Mouse (Mus musculus): ENCODE measurements around the gene Fblim1. TPM values are rescaled to one million over a fixed set of nuclear protein-coding genes. Genes with fewer than 3 reads are reported as not detected.

Gene Fblim1
- 41.0 and 43.3 TPM in 2 replicates for polyA plus RNA-seq (2015; fragmentation: Nextera tagmentation; extraction: Ambion mirVana)

- Histone ChIP-seq H3K36me3 (no peaks in the 10 kb centered on the region), H3K9me3 (no peaks in the 10 kb centered on the region), H3K27me3 (peaks cover 8% of the 10 kb centered on the region; the same call in 1 of the 2 replicates), H3K27ac (no peak within 1 kb of the TSS), H3K4me2 (no peak within 1 kb of the TSS), H3K9ac (no peak within 1 kb of the TSS), H3K4me3 (no peak within 1 kb of the TSS), H3K4me1 (replicated peaks) (peaks cover 5% of the 10 kb centered on the region; the same call in 1 of the 2 replicates)
- 89% methylated on average over 11 of the region's 11 CpGs for WGBS
- no peak for ATAC-seq (ENCODE audit: low FRiP score)
These were observed at the start of gene Fblim1 for GRCm38 (mm10) chr4:141605861-141606260. Gene Fblim1 (minus strand): TSS chr4:141606096.

DNA sequence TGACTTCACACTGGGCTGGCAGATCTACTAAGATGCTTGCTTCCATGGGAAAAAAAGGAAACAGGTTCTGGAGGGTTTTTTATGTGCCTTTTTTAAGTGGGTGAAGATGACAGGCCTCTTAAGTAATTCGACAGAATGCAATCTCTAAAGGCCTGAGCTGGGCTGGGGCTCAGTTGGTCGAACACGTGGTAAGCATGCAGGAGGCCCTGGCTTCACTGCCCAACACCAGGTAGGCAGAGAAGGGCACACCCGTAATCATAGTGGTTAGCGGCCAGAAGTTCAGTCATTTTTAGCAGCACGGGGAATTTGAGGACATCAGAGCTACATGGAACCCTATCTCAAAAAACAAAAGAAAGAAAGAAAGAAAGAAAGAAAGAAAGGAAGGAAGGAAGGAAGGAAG, 48.6 kb upstream of the Fblim1 start:
- Histone ChIP-seq H3K9ac (peak overlapping the region; percentile 24; the same call in 1 of the 2 replicates), H3K9me3 (no peaks in the 10 kb centered on the region), H3K4me1 (replicated peaks) (peaks cover 45% of the 10 kb centered on the region), H3K4me2 (no peak overlapping the region), H3K36me3 (peaks cover 25% of the 10 kb centered on the region), H3K27me3 (no peaks in the 10 kb centered on the region), H3K4me3 (no peak overlapping the region), H3K27ac (peak overlapping the region; percentile 66)
- no peak for ATAC-seq (ENCODE audit: low FRiP score)
- 92% methylated on average over 6 of the region's 6 CpGs for WGBS

DNA sequence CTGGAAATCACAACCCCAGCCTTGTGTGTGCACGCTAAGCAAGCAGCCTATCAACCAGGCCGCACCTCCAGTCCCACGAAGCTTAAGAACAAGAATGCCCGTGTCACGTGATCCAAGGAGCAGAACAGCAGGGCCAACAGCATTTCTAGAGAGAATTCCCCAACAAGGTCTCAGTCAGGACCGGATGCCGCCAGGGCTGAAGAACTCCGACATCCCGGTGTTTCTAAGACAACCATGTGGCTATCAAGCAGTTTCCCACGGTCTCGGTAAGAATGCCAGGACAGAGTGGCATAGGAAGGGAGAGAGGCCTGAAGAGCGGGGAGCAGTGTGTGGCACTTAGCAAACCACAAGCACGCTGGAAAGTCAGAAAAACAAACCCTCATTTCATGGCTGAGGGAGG, 47.9 kb upstream of the Fblim1 start:
- H3K4me3 ChIP-seq, result no peak overlapping the region
- ATAC-seq (ENCODE audit: low FRiP score), result no peak
- peak overlapping the region; percentile 24; the same call in 1 of the 2 replicates for H3K9ac ChIP-seq
- H3K27ac ChIP-seq, result peak overlapping the region; percentile 66
- no peaks in the 10 kb centered on the region for H3K27me3 ChIP-seq
- 88% methylated on average over 13 of the region's 13 CpGs for WGBS
- H3K36me3 ChIP-seq, result peaks cover 26% of the 10 kb centered on the region
- H3K4me2 ChIP-seq, result no peak overlapping the region
- H3K4me1 ChIP-seq (replicated peaks), result peaks cover 52% of the 10 kb centered on the region
- H3K9me3 ChIP-seq, result no peaks in the 10 kb centered on the region

GRCm38 (mm10) chr4:141653044-141653443, 47.1 kb upstream of the Fblim1 start:
- 95% methylated on average over 8 of the region's 8 CpGs for WGBS
- ATAC-seq (ENCODE audit: low FRiP score), result no peak
- H3K9me3 ChIP-seq, result no peaks in the 10 kb centered on the region
- no peak overlapping the region for H3K27ac ChIP-seq
- no peak overlapping the region for H3K9ac ChIP-seq
- no peak overlapping the region for H3K4me3 ChIP-seq
- no peak overlapping the region for H3K4me2 ChIP-seq
- peaks cover 29% of the 10 kb centered on the region for H3K36me3 ChIP-seq
- H3K27me3 ChIP-seq, result no peaks in the 10 kb centered on the region
- peaks cover 55% of the 10 kb centered on the region for H3K4me1 ChIP-seq (replicated peaks)

DNA sequence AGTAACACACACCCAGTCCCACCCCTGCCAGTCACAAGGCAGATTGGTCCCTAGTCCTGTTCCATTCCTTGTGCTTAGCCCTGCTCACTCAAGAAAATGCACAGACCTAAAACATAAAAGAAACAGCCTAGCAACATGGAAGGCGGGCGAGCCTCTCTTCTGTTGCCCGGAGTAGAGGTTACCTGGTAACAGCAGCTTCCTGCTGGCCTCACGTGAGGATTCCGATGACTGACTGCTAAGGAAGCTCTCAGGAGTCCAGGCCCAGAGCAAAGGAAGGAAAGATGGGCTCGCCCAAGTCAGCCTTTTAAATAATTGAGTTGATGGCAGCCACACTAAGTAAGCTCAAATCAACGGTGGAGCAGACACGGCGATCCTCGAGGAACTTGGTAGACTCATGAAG, 46.0 kb upstream of the Fblim1 start:
- Histone ChIP-seq H3K4me1 (replicated peaks) (peaks cover 49% of the 10 kb centered on the region), H3K9ac (no peak overlapping the region; the same call in 1 of the 2 replicates), H3K4me3 (no peak overlapping the region), H3K4me2 (no peak overlapping the region), H3K27ac (peak overlapping the region; percentile 15; the same call in 1 of the 2 replicates), H3K36me3 (peaks cover 32% of the 10 kb centered on the region), H3K27me3 (no peaks in the 10 kb centered on the region), H3K9me3 (no peaks in the 10 kb centered on the region)
- 83% methylated on average over 10 of the region's 10 CpGs for WGBS
- no peak for ATAC-seq (ENCODE audit: low FRiP score)

GRCm38 (mm10) chr4:141651286-141651685, 45.4 kb upstream of the Fblim1 start:
- no peak overlapping the region; the same call in 1 of the 2 replicates for H3K27ac ChIP-seq
- ATAC-seq (ENCODE audit: low FRiP score), result no peak
- H3K4me3 ChIP-seq, result no peak overlapping the region
- 86% methylated on average over 6 of the region's 6 CpGs for WGBS
- H3K36me3 ChIP-seq, result peaks cover 32% of the 10 kb centered on the region
- no peaks in the 10 kb centered on the region for H3K9me3 ChIP-seq
- H3K4me2 ChIP-seq, result no peak overlapping the region
- peaks cover 47% of the 10 kb centered on the region for H3K4me1 ChIP-seq (replicated peaks)
- no peaks in the 10 kb centered on the region for H3K27me3 ChIP-seq
- no peak overlapping the region for H3K9ac ChIP-seq

DNA sequence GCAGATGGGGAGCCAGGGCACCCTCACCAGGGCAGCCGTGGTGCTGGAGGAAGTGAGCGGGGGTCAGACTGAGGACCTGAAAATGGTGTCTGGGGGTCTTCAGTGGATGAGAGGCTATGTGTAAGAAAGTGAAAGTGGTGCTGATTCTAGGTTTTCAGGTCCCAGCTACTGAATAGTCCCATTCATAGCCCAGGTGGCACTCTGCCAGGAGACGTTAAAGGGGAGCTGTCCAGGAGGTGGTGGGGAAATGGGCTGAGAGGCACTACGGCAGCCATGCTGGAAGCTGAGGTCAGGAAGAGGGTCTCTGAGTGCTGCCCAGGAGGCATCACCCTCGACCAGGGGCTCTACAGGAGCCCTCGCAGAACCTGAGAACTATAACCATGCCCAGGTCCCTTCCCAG, 43.3 kb upstream of the Fblim1 start:
- Histone ChIP-seq H3K27ac (peak overlapping the region; percentile 70), H3K27me3 (no peaks in the 10 kb centered on the region), H3K4me2 (0 out of 2 replicates have a peak overlapping the region, but pooled peaks have one; percentile 19), H3K9ac (no peak overlapping the region), H3K9me3 (no peaks in the 10 kb centered on the region), H3K4me1 (replicated peaks) (peaks cover 40% of the 10 kb centered on the region), H3K4me3 (no peak overlapping the region), H3K36me3 (peaks cover 32% of the 10 kb centered on the region)
- WGBS, result 62% methylated on average over 6 of the region's 6 CpGs
- ATAC-seq (ENCODE audit: low FRiP score), result no peak

GRCm38 (mm10) chr4:141648262-141648661, 42.4 kb upstream of the Fblim1 start:
- H3K36me3 ChIP-seq, result peaks cover 24% of the 10 kb centered on the region
- H3K27me3 ChIP-seq, result no peaks in the 10 kb centered on the region
- H3K9me3 ChIP-seq, result no peaks in the 10 kb centered on the region
- no peak overlapping the region for H3K9ac ChIP-seq
- WGBS, result 95% methylated on average over 5 of the region's 5 CpGs
- no peak for ATAC-seq (ENCODE audit: low FRiP score)
- no peak overlapping the region for H3K4me3 ChIP-seq
- peaks cover 41% of the 10 kb centered on the region for H3K4me1 ChIP-seq (replicated peaks)
- no peak overlapping the region for H3K27ac ChIP-seq
- H3K4me2 ChIP-seq, result no peak overlapping the region

- Histone ChIP-seq H3K9ac (no peak overlapping the region), H3K36me3 (peaks cover 25% of the 10 kb centered on the region), H3K4me1 (replicated peaks) (peaks cover 42% of the 10 kb centered on the region), H3K27me3 (no peaks in the 10 kb centered on the region), H3K4me3 (no peak overlapping the region), H3K27ac (no peak overlapping the region), H3K9me3 (no peaks in the 10 kb centered on the region), H3K4me2 (no peak overlapping the region)
- 88% methylated on average over 3 of the region's 3 CpGs for WGBS
- ATAC-seq (ENCODE audit: low FRiP score), result no peak
These were observed 41.3 kb upstream of the Fblim1 start for GRCm38 (mm10) chr4:141647187-141647586.

DNA sequence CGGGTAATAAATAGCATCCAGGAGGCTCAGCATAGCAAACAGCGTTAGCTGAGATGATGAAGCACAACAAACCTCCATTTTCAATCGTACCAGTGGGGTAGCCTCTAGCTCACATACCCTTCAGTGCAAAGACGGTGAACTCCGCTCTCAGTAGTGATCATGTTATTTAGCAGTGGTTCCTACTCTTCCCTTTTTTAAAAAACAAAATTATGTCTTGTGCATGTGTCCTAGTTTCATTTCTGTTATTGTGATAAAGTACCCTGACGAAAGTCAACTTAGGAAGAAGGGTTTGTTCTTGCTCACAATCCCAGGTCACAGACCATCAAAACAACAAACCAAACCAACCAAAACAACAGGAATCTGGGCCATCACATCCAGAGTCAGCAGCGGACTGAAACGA, 40.1 kb upstream of the Fblim1 start:
- Histone ChIP-seq H3K9me3 (no peaks in the 10 kb centered on the region), H3K36me3 (peaks cover 31% of the 10 kb centered on the region), H3K4me2 (no peak overlapping the region), H3K27me3 (no peaks in the 10 kb centered on the region), H3K4me3 (no peak overlapping the region), H3K4me1 (replicated peaks) (peaks cover 32% of the 10 kb centered on the region), H3K9ac (no peak overlapping the region), H3K27ac (no peak overlapping the region)
- 95% methylated on average over 8 of the region's 8 CpGs for WGBS
- no peak for ATAC-seq (ENCODE audit: low FRiP score)

- ATAC-seq (ENCODE audit: low FRiP score), result peak; percentile 67; the same call in 1 of the 2 replicates
- no peak overlapping the region for H3K9ac ChIP-seq
- 0 out of 2 replicates have a peak overlapping the region, but pooled peaks have one; percentile 15 for H3K4me2 ChIP-seq
- H3K36me3 ChIP-seq, result peaks cover 51% of the 10 kb centered on the region
- H3K4me1 ChIP-seq (replicated peaks), result peaks cover 18% of the 10 kb centered on the region
- H3K27me3 ChIP-seq, result no peaks in the 10 kb centered on the region
- no peaks in the 10 kb centered on the region for H3K9me3 ChIP-seq
- peak overlapping the region; percentile 86 for H3K27ac ChIP-seq
- H3K4me3 ChIP-seq, result no peak overlapping the region
- 32% methylated on average over 7 of the region's 7 CpGs for WGBS
These were observed 37.4 kb upstream of the Fblim1 start for GRCm38 (mm10) chr4:141643118-141643855.

DNA sequence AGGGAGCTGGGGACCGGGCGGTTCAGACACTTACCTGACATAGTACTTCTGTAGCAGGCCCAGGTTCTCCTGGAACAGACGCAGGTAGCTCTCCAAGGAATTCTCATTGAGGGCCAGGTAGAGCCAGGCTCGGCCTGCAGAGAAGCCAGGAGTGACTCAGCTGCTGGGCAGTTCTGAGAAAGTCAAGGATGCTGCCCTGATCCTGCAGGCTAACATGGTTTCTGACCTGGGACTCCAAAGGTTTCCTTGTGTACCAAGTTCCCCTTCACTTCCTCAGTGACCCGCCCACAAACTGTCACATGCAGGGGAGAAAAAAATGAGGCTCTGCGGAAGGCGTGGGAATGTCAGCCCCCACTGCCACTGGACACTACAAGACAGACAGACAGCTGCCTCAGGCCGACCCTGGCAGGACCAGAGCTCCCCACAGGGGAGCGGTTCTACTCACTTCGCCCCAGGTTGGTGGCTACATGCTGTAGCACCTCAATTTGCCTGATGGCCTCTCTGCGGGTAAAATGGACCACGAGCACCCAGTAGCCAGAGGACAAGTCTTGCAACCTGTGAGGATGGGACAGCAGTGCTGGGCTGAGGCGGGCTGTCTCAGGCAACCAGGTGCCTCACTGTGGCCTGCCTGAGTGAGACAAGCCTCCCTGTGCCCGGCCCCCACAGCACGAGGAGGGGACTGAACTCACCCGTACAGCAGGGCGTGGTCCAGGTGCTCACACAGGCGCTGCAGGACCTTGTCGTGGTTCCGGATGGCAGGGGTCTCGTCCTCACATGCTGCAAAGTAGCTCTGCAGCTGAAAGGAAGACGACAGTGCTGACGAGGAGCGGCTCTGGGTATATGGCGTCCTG, 36.3 kb upstream of the Fblim1 start:
- no peaks in the 10 kb centered on the region for H3K27me3 ChIP-seq
- peaks cover 55% of the 10 kb centered on the region for H3K36me3 ChIP-seq
- 92% methylated on average over 25 of the region's 25 CpGs for WGBS
- no peaks in the 10 kb centered on the region for H3K9me3 ChIP-seq
- peak overlapping the region; percentile 60 for H3K27ac ChIP-seq
- ATAC-seq (ENCODE audit: low FRiP score), result no peak
- peaks cover 16% of the 10 kb centered on the region for H3K4me1 ChIP-seq (replicated peaks)
- no peak overlapping the region for H3K4me3 ChIP-seq
- H3K4me2 ChIP-seq, result no peak overlapping the region
- no peak overlapping the region for H3K9ac ChIP-seq

All from hindbrain, embryonic 13.5 days (tissue).